Mouse (Mus musculus): ENCODE measurements around the gene Irs1.
A peak's percentile ranks its signal among the peaks of the same experiment; 100 is the strongest.

The Irs1 gene

GRCm38 (mm10) chr1:82291151-82291797, at the start of gene Irs1:
Irs1 (minus strand) TSS chr1:82291416.
- DNase-seq: peak; percentile 93

GRCm38 (mm10) chr1:82334506-82334905, 43.3 kb upstream of the Irs1 start:
- no peak for DNase-seq

DNA sequence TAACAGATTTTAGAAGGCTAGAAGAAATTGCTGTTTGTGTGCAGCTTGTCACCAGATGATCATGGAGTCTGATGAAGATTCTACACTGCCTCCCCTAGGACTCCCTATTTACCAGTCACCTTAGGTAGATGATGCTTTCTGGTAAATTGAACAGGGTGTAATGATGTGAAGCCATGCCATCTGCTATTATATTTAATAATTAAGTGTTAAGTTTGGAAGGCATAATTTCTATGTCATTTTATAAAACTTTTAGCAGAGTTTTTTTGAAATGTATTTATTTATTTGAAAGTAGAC, 38.7 kb upstream of the Irs1 start:
- DNase-seq: no peak

DNA sequence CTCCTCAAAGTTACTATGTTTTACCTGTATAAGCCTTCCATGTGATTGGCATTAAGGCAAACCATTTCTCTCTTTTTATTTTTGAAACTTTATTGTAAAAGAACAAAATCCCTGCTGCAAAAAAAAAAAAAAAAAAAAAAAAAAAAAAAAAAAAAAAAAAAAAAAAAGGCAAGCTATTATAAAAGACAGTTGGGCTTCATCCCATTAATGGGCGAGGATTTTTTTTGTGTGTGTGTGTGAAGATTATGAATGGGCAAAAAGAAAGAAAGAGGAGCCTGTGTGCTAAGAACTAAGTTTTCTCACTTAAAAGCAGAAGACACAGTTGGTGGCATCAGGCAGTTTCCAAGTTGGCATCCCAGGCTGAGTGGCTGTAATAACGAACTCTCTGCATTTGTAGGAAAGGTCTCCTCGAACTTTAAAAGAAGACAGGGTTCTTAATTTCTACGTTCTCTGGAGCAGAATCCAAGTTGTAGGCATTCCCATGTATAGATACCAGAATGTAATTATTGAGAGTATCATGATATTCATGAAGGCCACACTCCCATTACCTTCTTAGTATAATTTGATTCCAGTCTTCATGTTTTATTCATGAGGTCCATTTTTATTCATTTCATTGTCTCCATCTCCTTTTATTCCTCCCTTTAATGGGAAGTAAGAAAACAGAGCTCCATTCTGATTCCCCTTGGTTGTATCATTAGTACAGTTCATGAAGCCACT, 38.2 kb upstream of the Irs1 start:
- DNase-seq: no peak

GRCm38 (mm10) chr1:82328033-82328775, 37.0 kb upstream of the Irs1 start:
- DNase-seq: no peak

DNA sequence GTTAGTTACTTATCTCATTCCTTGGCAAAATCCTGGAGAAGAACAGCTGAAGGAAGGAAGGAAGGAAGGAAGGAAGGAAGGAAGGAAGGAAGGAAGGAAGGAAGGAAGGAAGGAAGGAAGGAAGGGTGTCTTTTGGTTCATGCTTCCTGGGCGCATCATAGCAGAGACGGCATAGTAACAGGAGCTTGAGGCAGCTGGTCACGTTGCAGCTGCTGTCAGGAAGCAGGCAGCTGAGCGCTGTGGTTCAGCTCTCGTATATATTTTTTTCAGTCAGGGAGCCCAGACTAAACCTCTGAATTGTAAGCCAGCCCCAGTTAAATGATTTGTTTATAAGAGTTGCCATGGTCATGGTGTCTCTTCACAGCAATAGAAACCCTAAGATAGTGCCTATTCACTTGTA, 34.9 kb upstream of the Irs1 start:
- no peak for DNase-seq

- DNase-seq: no peak
Measured at GRCm38 (mm10) chr1:82324131-82324785, 33.0 kb upstream of the Irs1 start.

DNA sequence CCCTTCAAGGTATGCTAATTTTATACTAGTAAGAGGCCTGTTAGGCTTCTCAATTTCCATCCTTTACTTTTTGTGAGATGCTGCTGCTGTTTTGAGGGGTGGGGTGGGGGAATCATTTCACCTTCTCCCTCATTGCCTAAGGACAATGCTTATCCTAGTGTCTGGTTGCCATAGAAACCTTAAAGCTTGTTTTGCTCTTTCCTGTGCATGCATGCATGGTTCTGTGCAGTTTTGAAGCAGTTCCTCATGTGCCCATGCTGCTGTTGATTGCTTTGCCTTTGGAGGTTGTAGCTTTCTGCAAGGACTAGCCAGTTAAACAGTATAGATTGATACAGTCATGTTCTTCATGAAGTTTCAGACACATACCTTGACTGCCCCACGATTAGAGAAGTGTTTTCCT, 30.2 kb upstream of the Irs1 start:
- DNase-seq: peak; percentile 39

- DNase-seq: no peak
Measured at GRCm38 (mm10) chr1:82320864-82321263, 29.6 kb upstream of the Irs1 start.

- DNase-seq: peak; percentile 32
Measured at GRCm38 (mm10) chr1:82320456-82320855, 29.2 kb upstream of the Irs1 start.

DNA sequence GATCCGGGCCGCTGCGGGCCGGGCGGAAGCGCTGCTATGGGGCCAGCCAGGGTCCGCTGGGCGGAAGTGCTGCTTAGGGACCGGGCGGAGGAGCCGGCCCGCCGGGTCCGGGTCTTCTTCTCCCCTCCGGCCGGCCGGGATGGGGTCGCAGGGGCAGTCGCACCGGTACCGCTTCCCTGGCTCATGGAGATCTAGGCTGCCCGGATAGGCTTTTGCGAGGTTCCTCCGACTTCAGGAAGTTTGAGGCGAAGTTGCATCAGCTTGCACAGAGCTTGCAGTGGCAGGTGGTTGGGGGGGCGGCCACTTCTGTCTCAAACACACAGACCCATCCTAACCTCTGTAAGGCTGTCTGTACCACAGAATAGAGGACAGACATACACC, 25.5 kb upstream of the Irs1 start:
- no peak for DNase-seq

GRCm38 (mm10) chr1:82316111-82316745, 25.0 kb upstream of the Irs1 start, which contains the start of gene Rhbdd1:
Rhbdd1 (plus strand) TSS chr1:82316452.
- DNase-seq: peak; percentile 99

DNA sequence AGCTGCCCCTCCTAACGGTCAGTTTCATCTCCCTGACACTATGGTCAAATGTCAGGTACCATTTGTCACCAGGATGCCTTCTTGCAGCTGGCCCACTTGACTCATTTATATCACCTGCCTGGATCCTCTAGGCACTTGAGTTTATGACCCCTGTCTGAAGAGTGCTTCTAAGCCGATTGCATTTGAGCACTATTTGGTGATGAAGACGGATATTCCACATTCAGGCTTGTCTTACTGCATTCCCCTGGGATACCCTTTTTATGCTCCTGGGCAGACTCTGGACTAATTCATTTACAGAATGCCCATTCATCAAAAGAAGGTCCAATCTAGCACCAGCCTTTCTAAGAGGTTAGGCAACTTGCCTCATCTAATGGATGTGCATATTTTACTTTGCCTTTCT, 13.3 kb upstream of the Irs1 start:
- DNase-seq: peak; percentile 34

DNA sequence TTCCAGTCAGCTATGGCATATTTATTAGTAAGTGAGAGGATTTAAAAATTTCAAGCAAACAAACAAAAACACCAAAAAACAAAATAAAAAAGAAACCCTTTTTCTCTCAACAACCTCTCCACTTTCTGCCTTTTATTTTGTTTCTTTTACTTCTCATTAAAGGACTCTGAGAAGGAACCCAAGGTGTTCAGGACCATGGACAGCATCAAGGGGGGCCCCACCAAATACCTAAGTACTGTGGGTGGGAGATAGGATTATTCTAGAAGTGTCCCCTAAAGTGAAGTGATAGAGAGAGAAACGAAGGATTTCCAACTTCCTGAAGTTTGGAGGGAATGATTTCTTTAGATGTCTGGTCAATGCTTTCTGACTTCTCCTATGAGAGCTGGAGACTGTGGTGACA, 7.4 kb upstream of the Irs1 start:
- peak; percentile 56 for DNase-seq

- peak; percentile 80 for DNase-seq
Measured at GRCm38 (mm10) chr1:82294102-82294501, 2.9 kb upstream of the Irs1 start.

DNA sequence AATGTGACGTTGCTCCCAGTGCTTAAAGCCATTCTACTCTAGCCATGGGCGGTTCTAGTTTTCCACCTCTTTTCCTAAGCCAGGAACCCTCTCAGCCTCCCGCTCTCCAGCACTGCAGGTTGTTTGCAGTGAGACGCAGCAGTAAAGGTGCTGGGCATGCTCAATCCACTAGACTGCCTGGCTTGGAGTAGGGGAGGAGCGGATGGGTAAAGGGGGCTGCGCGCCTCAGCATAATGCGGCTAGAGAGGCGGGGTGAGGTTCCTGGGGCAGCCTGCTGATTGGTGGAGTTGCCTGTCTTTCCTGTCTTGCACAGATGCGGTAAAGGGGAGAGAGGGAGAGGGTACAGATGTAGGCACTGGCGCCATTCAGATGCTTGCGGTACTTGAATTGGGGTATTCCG, 1.6 kb upstream of the Irs1 start:
- peak; percentile 91 for DNase-seq

DNA sequence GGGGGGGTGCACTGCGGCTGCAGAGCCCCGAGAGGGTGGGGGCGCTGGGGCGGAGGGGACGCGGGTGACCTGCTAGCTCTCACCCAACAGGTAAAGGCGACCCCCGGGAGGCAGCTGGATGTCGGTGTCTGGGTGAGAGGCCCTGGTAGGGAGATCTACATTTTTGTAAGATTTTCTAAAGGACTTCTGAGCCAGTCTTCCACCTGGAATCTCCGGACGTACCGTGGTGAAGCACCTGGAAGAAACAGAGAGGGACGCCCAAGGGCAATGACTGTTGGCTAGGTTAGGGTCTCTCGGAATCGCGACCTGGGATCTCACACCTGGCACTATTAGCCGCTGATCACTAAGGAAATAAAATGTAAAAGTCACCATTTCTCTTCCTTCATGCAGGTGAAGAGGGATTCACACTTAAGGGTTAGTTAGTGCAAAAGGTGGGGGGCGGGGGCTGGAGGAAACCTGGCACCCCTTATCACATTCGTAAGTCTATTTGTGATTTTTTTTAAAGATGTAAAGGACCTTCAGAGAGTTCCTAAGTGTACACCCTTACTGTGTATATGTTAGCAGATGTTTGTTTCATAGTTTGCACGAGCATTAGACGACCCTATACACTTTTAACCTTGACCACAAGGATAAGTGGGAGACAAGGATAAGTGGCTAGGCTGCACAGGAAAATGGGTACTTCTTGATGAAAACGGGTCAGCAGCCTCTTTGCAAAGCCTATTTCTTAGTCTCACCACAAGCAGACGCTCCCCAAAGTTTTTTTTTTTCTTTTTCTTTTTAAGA, 905 bp upstream of the Irs1 start:
- DNase-seq: no peak

DNA sequence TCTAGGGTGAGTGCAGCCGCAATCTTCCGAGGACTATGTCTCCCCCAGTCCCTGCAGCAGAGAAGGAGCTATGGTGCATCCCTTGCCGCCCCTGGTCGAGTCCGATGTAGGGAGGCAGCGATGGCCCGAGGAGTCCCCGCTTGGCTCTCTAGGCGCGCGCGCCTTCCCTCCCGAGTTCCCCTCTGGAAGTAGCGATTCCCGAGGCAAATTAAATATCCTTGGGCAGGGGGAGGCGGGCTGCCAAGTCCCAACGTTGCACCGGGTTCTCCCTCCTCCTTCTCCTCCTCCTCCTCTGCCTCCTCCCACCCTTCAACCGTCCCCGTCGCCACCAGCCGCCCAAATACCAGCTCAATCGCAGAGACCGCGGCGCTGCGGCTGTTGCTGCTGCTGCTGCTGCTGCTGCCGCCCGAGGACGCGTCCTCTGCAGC, 479 bp downstream of the Irs1 start:
- DNase-seq: peak; percentile 86

GRCm38 (mm10) chr1:82289990-82290681, 1.1 kb downstream of the Irs1 start:
- peak; percentile 73 for DNase-seq

DNA sequence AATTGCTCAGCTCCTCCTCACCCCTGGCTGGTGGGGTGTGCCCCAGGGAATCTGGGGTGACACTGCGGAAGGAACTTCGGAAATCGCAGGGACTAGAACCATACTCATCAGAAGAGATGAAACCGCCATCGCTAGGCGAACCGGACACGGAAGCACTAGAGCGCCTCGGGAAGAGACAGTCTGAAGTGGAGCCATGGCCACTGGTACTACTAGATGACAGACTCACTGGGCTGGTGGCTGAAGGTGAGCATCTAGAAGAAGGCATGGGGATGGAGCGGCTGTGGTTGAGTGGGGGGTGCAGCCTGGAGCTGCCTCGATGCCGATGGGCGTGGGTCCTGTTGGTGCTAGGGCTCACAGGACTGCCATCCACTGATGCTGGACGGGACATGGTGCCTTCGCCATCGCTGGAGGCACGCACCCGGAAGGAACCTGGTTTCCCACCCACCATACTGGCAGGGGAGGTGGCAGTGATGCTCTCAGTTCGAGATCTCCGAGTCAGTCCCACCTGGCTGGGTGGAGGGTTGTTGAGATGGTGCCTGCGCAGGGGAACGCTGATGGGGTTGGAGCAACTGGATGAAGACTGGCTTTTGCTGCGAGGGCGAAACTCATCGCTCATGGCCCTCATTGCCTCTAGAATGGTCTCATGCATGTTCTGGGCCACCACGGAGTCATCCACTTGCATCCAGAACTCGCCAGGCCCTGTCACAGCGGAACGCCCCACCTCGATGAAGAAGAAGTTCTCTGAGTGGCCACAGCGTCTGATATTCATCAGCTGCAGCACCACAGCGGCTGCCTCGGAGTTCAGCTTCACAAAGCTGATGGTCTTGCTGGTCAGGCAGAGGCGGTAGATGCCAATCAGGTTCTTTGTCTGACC, 1.9 kb downstream of the Irs1 start:
- DNase-seq: no peak

All from embryo, embryonic 11 days (tissue).